Mouse (Mus musculus) cerebellum, adult 2 months (tissue): ENCODE results near the gene 1110008L16Rik. TPM values are rescaled to one million over a fixed set of nuclear protein-coding genes. Genes with fewer than 3 reads are reported as not detected.

Experiments
- DNase-seq, 2 experiments: peaks; one replicate each; pipeline ENCODE4 v3.0.0; 2021
- H3K27ac ChIP-seq: fragments of 200-500 bp; 2 replicates; pipeline ENCODE4 v1.5.1; 2012; ENCODE audit warnings: low read length, control low read depth, inconsistent platforms; ENCODE audit not compliant: insufficient read depth
- H3K27me3 ChIP-seq: fragments of 200-500 bp; 2 replicates; pipeline ENCODE4 v1.6.1; 2012; ENCODE audit warnings: inconsistent platforms, mild to moderate bottlenecking, low read length, moderate library complexity; ENCODE audit not compliant: control insufficient read depth, insufficient read depth
- H3K4me1 ChIP-seq: fragments of 200-500 bp; 2 replicates; pipeline ENCODE4 v1.6.1; 2011; ENCODE audit warnings: low read length; ENCODE audit not compliant: control insufficient read depth, insufficient read depth
- H3K4me3 ChIP-seq: fragments of 200-500 bp; replicated peaks from 2 replicates; pipeline ENCODE3; 2011; ENCODE audit warnings: mild to moderate bottlenecking, low read depth, low read length, control low read depth; ENCODE audit not compliant: insufficient read depth
- CTCF ChIP-seq: fragments of 200-500 bp; IDR thresholded peaks from 2 replicates; pipeline ENCODE4 v1.5.1; 2011; ENCODE audit warnings: low read depth, mild to moderate bottlenecking, control low read depth, low read length, moderate library complexity, borderline replicate concordance; ENCODE audit not compliant: insufficient read depth
- POLR2A ChIP-seq: fragments of 200-500 bp; IDR thresholded peaks from 2 replicates; pipeline ENCODE4 v1.6.1; 2011; ENCODE audit warnings: low read length, control low read depth, borderline replicate concordance; ENCODE audit not compliant: insufficient read depth
- WGBS: fragments of 180-500 bp; shearing (Covaris S2); methylation state at CpG from one replicate; pipeline ENCODE4 v1.1.7; 2018; 5-methylcytosine and 5-hydroxymethylcytosine counted together
- polyA plus RNA-seq: library from polyadenylated mRNA; depleted of rRNA; stranded (reverse); fragments of >200 nt; gene quantifications from 2 replicates; pipeline ENCODE4 v1.2.3, GENCODE M21; 2012

1110008L16Rik gene
- polyA plus RNA-seq, 1 experiment: 5.7 TPM

DNA sequence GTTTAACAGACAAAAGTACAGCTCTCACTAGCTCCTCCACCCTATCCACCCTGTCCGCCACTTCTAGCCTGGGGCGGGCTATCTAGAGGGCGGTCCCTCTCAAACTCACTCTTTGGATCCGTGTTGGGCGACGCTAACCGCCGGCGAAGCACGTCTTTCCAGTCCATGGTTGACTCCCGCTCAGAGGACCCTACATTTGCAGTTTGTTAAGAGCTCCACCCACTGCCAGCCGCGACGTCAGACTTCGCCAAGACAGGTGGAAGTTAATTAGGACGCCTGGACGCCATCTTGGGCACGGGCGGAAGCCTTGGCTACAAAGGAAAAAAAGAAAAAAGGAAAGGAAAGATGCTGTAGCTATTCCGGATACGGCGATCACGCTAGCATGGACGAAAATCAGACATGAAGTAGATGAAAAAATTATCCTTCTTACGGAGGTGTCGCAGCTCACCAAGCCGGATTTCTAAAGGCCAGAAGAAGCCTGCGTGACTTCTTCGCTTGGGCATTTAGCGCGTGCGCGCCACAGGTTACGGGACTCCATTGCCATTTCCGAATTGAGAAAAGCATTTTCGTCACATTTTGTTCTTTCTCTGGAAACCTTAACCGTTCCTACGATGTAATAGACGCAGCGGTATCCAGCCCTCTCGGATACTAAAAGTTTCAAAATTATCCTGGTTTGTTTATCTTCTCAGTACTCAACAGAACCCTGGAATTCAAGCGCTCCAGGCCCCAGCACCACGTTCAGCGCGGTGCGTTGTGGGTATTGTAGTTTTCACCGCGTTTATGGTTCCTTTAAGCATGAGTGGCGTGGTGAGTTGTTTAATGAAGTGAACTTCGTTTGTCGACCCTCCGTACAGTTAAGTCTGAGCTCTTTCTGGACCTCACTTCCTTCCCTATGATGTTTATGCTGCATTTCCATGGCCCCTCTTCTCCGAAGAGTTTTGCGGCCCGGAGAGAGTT, 3.4 kb downstream of the 1110008L16Rik start, which contains the start of gene Ppp2r3c:
TSS of gene Ppp2r3c (minus strand) at position 514 of the 957 bp plus-strand sequence.
- under 1% methylated on average over 55 of the region's 55 CpGs for WGBS
- Histone ChIP-seq H3K4me3 (peak within 1 kb of the TSS; percentile 77), H3K4me1 (peaks cover 3% of the 10 kb centered on the region; the same call in 1 of the 2 replicates), H3K27ac (peak within 1 kb of the TSS; percentile 56; the same call in 1 of the 2 replicates), H3K27me3 (no peaks in the 10 kb centered on the region)
- peak; percentile 40; the same call in 1 of the 2 replicates for TF ChIP-seq POLR2A
- no peak for TF ChIP-seq CTCF
- peak; percentile 91 to 92 for DNase-seq

DNA sequence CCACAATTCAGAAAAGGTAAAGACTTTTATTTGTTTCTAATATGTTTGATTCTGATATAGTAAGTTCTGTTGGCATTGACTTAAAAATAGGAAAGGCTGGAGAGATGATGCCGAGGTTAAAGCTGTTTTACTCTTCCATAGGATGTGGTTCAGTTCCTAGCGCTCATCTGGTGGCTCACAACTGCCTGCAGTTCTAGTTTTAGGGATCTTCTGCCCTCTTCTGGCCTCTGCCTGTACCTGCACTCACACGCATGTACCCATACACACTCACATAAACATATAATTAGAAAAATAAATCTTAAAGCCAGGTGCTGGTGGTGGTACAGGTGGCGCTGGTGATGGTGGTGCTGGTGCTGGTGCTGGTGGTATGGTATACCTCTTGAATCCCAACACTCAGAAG, 7.0 kb downstream of the 1110008L16Rik start:
- no peak overlapping the region for H3K27ac ChIP-seq
- no peak for TF ChIP-seq POLR2A
- no peak for TF ChIP-seq CTCF
- no peak overlapping the region for H3K4me3 ChIP-seq
- no peaks in the 10 kb centered on the region for H3K4me1 ChIP-seq
- no peaks in the 10 kb centered on the region for H3K27me3 ChIP-seq
- WGBS: 98% methylated on average over 4 of the region's 4 CpGs
- no peak for DNase-seq

DNA sequence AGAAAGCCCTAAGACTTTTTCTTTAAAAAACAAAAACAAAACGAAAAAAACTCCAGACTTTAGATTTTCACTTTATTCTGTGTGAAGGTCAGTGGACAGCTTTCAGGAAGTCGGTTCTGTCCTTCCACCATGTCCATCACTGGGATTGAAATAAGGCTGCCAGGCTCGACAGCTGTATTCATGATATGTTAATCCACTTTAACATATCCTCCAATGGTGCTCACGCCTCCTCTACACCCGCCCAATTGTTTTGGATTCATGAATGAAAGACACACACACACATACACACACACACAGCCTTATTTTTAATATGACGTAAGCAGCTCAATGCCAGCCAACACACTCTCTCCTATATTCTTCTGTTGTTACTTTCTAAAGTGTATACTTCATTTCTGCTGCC, 8.2 kb downstream of the 1110008L16Rik start:
- H3K4me3 ChIP-seq: no peak overlapping the region
- no peaks in the 10 kb centered on the region for H3K4me1 ChIP-seq
- TF ChIP-seq POLR2A (no peak), CTCF (no peak)
- WGBS: 68% methylated on average over 6 of the region's 6 CpGs
- no peak for DNase-seq
- no peak overlapping the region for H3K27ac ChIP-seq
- no peaks in the 10 kb centered on the region for H3K27me3 ChIP-seq

GRCm38 (mm10) chr12:55308731-55309130, 9.4 kb downstream of the 1110008L16Rik start:
- Histone ChIP-seq H3K4me3 (no peak overlapping the region), H3K27ac (no peak overlapping the region), H3K4me1 (no peaks in the 10 kb centered on the region), H3K27me3 (no peaks in the 10 kb centered on the region)
- TF ChIP-seq POLR2A: no peak
- no peak for TF ChIP-seq CTCF
- 92% methylated on average over 9 of the region's 9 CpGs for WGBS
- DNase-seq: no peak

GRCm38 (mm10) chr12:55309501-55309900, 10.1 kb downstream of the 1110008L16Rik start:
- 74% methylated on average over 8 of the region's 8 CpGs for whole genome bisulfite sequencing
- H3K27me3 ChIP-seq: no peaks in the 10 kb centered on the region
- DNase-seq: no peak
- no peaks in the 10 kb centered on the region for H3K4me1 ChIP-seq
- TF ChIP-seq POLR2A (no peak), CTCF (no peak)
- H3K4me3 ChIP-seq: no peak overlapping the region
- H3K27ac ChIP-seq: no peak overlapping the region

- Histone ChIP-seq H3K27me3 (no peaks in the 10 kb centered on the region), H3K27ac (no peak overlapping the region), H3K4me3 (no peak overlapping the region), H3K4me1 (no peaks in the 10 kb centered on the region)
- 82% methylated on average over 7 of the region's 7 CpGs for WGBS
- TF ChIP-seq CTCF: no peak
- no peak for TF ChIP-seq POLR2A
- no peak for DNase-seq
These were observed 12.5 kb downstream of the 1110008L16Rik start for GRCm38 (mm10) chr12:55311841-55312240.

GRCm38 (mm10) chr12:55313901-55314300, 14.5 kb downstream of the 1110008L16Rik start:
- no peak overlapping the region for H3K27ac ChIP-seq
- 82% methylated on average over 5 of the region's 5 CpGs for WGBS

DNA sequence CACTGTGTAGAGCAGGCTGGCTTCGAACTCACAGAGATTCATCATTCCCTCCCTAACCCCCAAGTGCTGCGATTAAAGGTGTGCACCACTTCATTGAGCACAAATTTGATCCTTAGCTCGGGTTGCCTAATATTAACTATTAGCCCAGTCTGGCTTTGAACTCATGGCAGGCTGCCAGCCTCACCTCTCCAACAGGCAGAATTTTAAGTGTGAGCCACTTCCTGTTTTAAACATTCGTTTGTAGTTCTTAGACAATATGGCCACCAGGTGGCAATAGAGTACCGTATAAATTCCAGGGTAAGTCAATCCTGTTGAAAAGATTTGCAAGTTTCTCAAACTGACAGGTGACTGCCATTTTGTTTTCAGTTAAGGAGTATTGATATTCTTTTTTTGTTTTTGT, 15.8 kb downstream of the 1110008L16Rik start:
- H3K4me3 ChIP-seq: no peak overlapping the region
- no peaks in the 10 kb centered on the region for H3K4me1 ChIP-seq
- H3K27me3 ChIP-seq: no peaks in the 10 kb centered on the region
- DNase-seq: peak; percentile 52 to 68
- 39% methylated on average over 5 of the region's 5 CpGs for WGBS
- no peak overlapping the region for H3K27ac ChIP-seq
- TF ChIP-seq POLR2A (no peak), CTCF (peak; percentile 26; the same call in 1 of the 2 replicates)

More at GRCm38 (mm10) chr12:55313901-55314300, 14.5 kb downstream of the 1110008L16Rik start:
- DNase-seq: no peak
- Histone ChIP-seq H3K27me3 (no peaks in the 10 kb centered on the region), H3K4me1 (no peaks in the 10 kb centered on the region), H3K4me3 (no peak overlapping the region)
- no peak for TF ChIP-seq CTCF
- no peak for TF ChIP-seq POLR2A
